Mouse (Mus musculus): Measurements from ENCODE around the gene Lmnb2.

Gene Lmnb2

GRCm38 (mm10) chr10:80917779-80918434 is at the start of gene Lmnb2:
TSS of gene Lmnb2 (minus strand) at chr10:80918245.
- in situ Hi-C loops (cut with MboI, MseI) = no loop called here

- in situ Hi-C loops (cut with MboI, MseI) = no loop called here
Measured at GRCm38 (mm10) chr10:80967101-80967656, 49.1 kb upstream of the Lmnb2 start.

- in situ Hi-C loops (cut with MboI, MseI) = no loop called here
Measured at GRCm38 (mm10) chr10:80966296-80966695, 48.3 kb upstream of the Lmnb2 start.

- in situ Hi-C loops (cut with MboI, MseI) = no loop called here
Measured at GRCm38 (mm10) chr10:80963031-80963975, 45.3 kb upstream of the Lmnb2 start.

- in situ Hi-C loops (cut with MboI, MseI) = no loop called here
Measured at GRCm38 (mm10) chr10:80962585-80962984, 44.5 kb upstream of the Lmnb2 start.

GRCm38 (mm10) chr10:80962051-80962472 is 44.0 kb upstream of the Lmnb2 start:
- in situ Hi-C loops (cut with MboI, MseI) = no loop called here

- in situ Hi-C loops (cut with MboI, MseI) = no loop called here
Measured at GRCm38 (mm10) chr10:80960551-80961508, 42.8 kb upstream of the Lmnb2 start.

GRCm38 (mm10) chr10:80958979-80959637 is 41.1 kb upstream of the Lmnb2 start:
- in situ Hi-C loops (cut with MboI, MseI) = loop anchor here (10.0 kb wide), 1 partner anchor 364 kb away; the partner anchor contains the start of gene Abhd17a

GRCm38 (mm10) chr10:80957791-80958190 is 39.7 kb upstream of the Lmnb2 start:
- in situ Hi-C loops (cut with MboI, MseI) = loop anchor here (10.0 kb wide), 1 partner anchor 363 kb away; the partner anchor contains the start of gene Abhd17a

GRCm38 (mm10) chr10:80956901-80957300 is 38.9 kb upstream of the Lmnb2 start:
- in situ Hi-C loops (cut with MboI, MseI) = loop anchor here (10.0 kb wide), 1 partner anchor 362 kb away; the partner anchor contains the start of gene Abhd17a

- in situ Hi-C loops (cut with MboI, MseI) = loop anchor here (10.0 kb wide), 1 partner anchor 362 kb away; the partner anchor contains the start of gene Abhd17a
Measured at GRCm38 (mm10) chr10:80956385-80956784, 38.3 kb upstream of the Lmnb2 start.

GRCm38 (mm10) chr10:80955536-80955935 is 37.5 kb upstream of the Lmnb2 start:
- in situ Hi-C loops (cut with MboI, MseI) = loop anchor here (10.0 kb wide), 1 partner anchor 361 kb away; the partner anchor contains the start of gene Abhd17a

GRCm38 (mm10) chr10:80954843-80955242 is 36.8 kb upstream of the Lmnb2 start:
- in situ Hi-C loops (cut with MboI, MseI) = loop anchor here (10.0 kb wide), 1 partner anchor 360 kb away; the partner anchor contains the start of gene Abhd17a

GRCm38 (mm10) chr10:80954415-80954814 is 36.4 kb upstream of the Lmnb2 start:
- in situ Hi-C loops (cut with MboI, MseI) = loop anchor here (10.0 kb wide), 1 partner anchor 360 kb away; the partner anchor contains the start of gene Abhd17a

GRCm38 (mm10) chr10:80952449-80952848 is 34.4 kb upstream of the Lmnb2 start:
- in situ Hi-C loops (cut with MboI, MseI) = loop anchor here (10.0 kb wide), 1 partner anchor 358 kb away; the partner anchor contains the start of gene Abhd17a

- in situ Hi-C loops (cut with MboI, MseI) = loop anchor here (10.0 kb wide), 1 partner anchor 357 kb away; the partner anchor contains the start of gene Abhd17a
Measured at GRCm38 (mm10) chr10:80951761-80952390, 33.8 kb upstream of the Lmnb2 start.

GRCm38 (mm10) chr10:80950314-80950713 is 32.3 kb upstream of the Lmnb2 start:
- in situ Hi-C loops (cut with MboI, MseI) = loop anchor here (10.0 kb wide), 1 partner anchor 356 kb away; the partner anchor contains the start of gene Abhd17a

- in situ Hi-C loops (cut with MboI, MseI) = no loop called here
Measured at GRCm38 (mm10) chr10:80949081-80949480, 31.0 kb upstream of the Lmnb2 start.

GRCm38 (mm10) chr10:80948570-80948969 is 30.5 kb upstream of the Lmnb2 start:
- in situ Hi-C loops (cut with MboI, MseI) = no loop called here

All from T-helper 2 cell (primary cell).